Mouse (Mus musculus) liver, embryonic 14.5 days (tissue): ENCODE results near the gene Lrp1.

Source experiments
- CTCF ChIP-seq: IDR thresholded peaks from 2 replicates; pipeline ENCODE4 v1.5.1; 2016; ENCODE audit warnings: antibody characterized with exemption, low read depth, control low read depth
- EP300 ChIP-seq: IDR thresholded peaks from 2 replicates; pipeline ENCODE4 v1.6.1; 2016; ENCODE audit warnings: antibody characterized with exemption, low read depth

DNA sequence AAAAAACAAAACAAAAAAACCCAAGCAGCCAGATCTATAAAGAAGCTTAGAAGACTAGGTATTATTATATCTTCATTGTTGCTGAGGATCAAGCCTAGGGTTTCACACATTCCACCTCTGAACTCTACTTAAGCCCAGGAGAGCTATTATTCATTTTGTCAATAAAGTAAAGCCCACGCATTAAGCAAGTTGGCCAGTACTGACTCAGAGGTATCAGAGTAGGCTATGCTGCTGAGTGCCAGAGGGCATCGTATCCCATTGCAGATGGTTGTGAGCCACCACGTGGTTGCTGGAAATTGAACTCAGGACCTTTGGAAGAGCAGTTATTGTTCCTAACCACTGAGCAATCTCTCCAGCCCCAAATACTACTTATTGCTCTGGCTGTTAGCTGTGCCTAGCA lies 77.0 kb downstream of the Lrp1 start:
- no peak for TF ChIP-seq CTCF
- no peak for TF ChIP-seq EP300
